30 mouse cellular contexts compared by ENCODE assay signal in genomic region chr5:35334416-35335059, GRCm38 (mm10). TPM values are rescaled to one million over a fixed set of nuclear protein-coding genes. Genes with fewer than 3 reads are reported as not detected.
DNase-seq lines count a peak whose midpoint lies in the region; ATAC-seq and TF ChIP-seq lines count a peak whose summit lies in the region.
"Had no signal": no experiment of that assay in that cellular context is flagged by ENCODE, and none has a peak within 500 bp of the region (broad histone marks: within the 10 kb centered on the region; RNA-seq: fewer than 3 reads in every experiment).

No protein-coding gene starts in this region.

- H3K27ac ChIP-seq in embryonic facial prominence, embryonic 15.5 days (replicated peaks), result no peak overlapping the region
- H3K27ac ChIP-seq in embryonic facial prominence, embryonic 10.5 days (replicated peaks), result no peak overlapping the region
- H3K27ac ChIP-seq in heart, embryonic 15.5 days, result no peak overlapping the region
- no peak overlapping the region for H3K27ac ChIP-seq in kidney, postnatal 0 days
- H3K27ac ChIP-seq in forebrain, embryonic 14.5 days (ENCODE audit: low read depth, low read length), result no peak overlapping the region
- H3K27ac ChIP-seq: gastrocnemius, adult 2 months; kidney, embryonic 15.5 days; limb, embryonic 13.5 days; liver, embryonic 14.5 days; lung, embryonic 15.5 days had no signal

- TF ChIP-seq CTCF in kidney, postnatal 0 days (IDR thresholded peaks at IDR 0.05; ENCODE audit: low read depth), result no peak

- H3K9me3 ChIP-seq in embryonic facial prominence, embryonic 15.5 days (replicated peaks), result no peaks in the 10 kb centered on the region
- no peaks in the 10 kb centered on the region for H3K9me3 ChIP-seq in embryonic facial prominence, embryonic 10.5 days
- H3K9me3 ChIP-seq in heart, embryonic 15.5 days (replicated peaks), result no peaks in the 10 kb centered on the region
- no peaks in the 10 kb centered on the region for H3K9me3 ChIP-seq in kidney, postnatal 0 days (replicated peaks; ENCODE audit: low read length)
- H3K9me3 ChIP-seq in forebrain, embryonic 14.5 days (replicated peaks; ENCODE audit: control insufficient read depth, low read length), result no peaks in the 10 kb centered on the region
- H3K9me3 ChIP-seq: kidney, embryonic 15.5 days; limb, embryonic 13.5 days; lung, embryonic 15.5 days had no signal

- no peak overlapping the region for H3K9ac ChIP-seq in embryonic facial prominence, embryonic 15.5 days
- no peak overlapping the region for H3K9ac ChIP-seq in heart, embryonic 15.5 days
- no peak overlapping the region for H3K9ac ChIP-seq in kidney, postnatal 0 days (ENCODE audit: low read depth, low read length)
- H3K9ac ChIP-seq in forebrain, embryonic 14.5 days (ENCODE audit: low read length), result no peak overlapping the region
- H3K9ac ChIP-seq: kidney, embryonic 15.5 days; limb, embryonic 13.5 days; liver, embryonic 14.5 days; lung, embryonic 15.5 days had no signal

- intact Hi-C loops in heart, postnatal 25 days (cut with DNase I), result no loop called here

- H3K27me3 ChIP-seq in embryonic facial prominence, embryonic 15.5 days, result no peaks in the 10 kb centered on the region; the same call in 1 of the 2 replicates
- 0 out of 2 replicates have a peak, but pooled peaks cover 12% of the 10 kb centered on the region for H3K27me3 ChIP-seq in embryonic facial prominence, embryonic 10.5 days (replicated peaks; ENCODE audit: low read depth, poor library complexity, severe bottlenecking)
- H3K27me3 ChIP-seq in heart, embryonic 15.5 days, result peaks cover 26% of the 10 kb centered on the region
- no peaks in the 10 kb centered on the region for H3K27me3 ChIP-seq in kidney, postnatal 0 days (ENCODE audit: insufficient read depth, low read length)
- no peaks in the 10 kb centered on the region; the same call in 1 of the 2 replicates for H3K27me3 ChIP-seq in forebrain, embryonic 14.5 days (replicated peaks; ENCODE audit: control insufficient read depth, insufficient read depth, low read length)
- H3K27me3 ChIP-seq: kidney, embryonic 15.5 days; lung, embryonic 15.5 days had no signal

- DNase-seq in embryonic facial prominence, embryonic 10.5 days (ENCODE audit: low spot score), result no peak
- no peak for DNase-seq in heart, postnatal 25 days (ENCODE audit: low spot score)
- no peak for DNase-seq in kidney, postnatal 0 days (ENCODE audit: low spot score)
- DNase-seq in kidney, adult 8-10 months, result no peak
- DNase-seq in forebrain, embryonic 14.5 days (ENCODE audit: low spot score), result peak; percentile 54
- DNase-seq in adrenal gland, adult (ENCODE audit: inconsistent age in 2 of 2, low spot score in 1 of 2), result no peak
- DNase-seq: adrenal gland, postnatal 10 days; cerebellum, adult 11 months; gastrocnemius, adult 2 months; heart, postnatal 14 days; lung, postnatal 4 days; midbrain, embryonic 14.5 days; right cerebral cortex, postnatal 25 days; thymus, adult 18-20 months had no signal

- no peaks in the 10 kb centered on the region for H3K36me3 ChIP-seq in embryonic facial prominence, embryonic 15.5 days
- no peaks in the 10 kb centered on the region for H3K36me3 ChIP-seq in embryonic facial prominence, embryonic 10.5 days (replicated peaks)
- H3K36me3 ChIP-seq in heart, embryonic 15.5 days, result no peaks in the 10 kb centered on the region
- H3K36me3 ChIP-seq in kidney, postnatal 0 days (ENCODE audit: insufficient read depth, low read length), result no peaks in the 10 kb centered on the region
- no peaks in the 10 kb centered on the region for H3K36me3 ChIP-seq in forebrain, embryonic 14.5 days (ENCODE audit: control insufficient read depth, insufficient read depth, low read length)
- H3K36me3 ChIP-seq: kidney, embryonic 15.5 days; limb, embryonic 13.5 days; lung, embryonic 15.5 days had no signal

- 73% methylated on average over 9 of the region's 9 CpGs for WGBS in embryonic facial prominence, embryonic 15.5 days
- WGBS in embryonic facial prominence, embryonic 10.5 days, result 84% methylated on average over 9 of the region's 9 CpGs
- 82% methylated on average over 9 of the region's 9 CpGs for WGBS in heart, embryonic 15.5 days
- 80% methylated on average over 9 of the region's 9 CpGs for WGBS in kidney, postnatal 0 days
- WGBS in forebrain, embryonic 14.5 days, result 73% methylated on average over 9 of the region's 9 CpGs

- no peak overlapping the region for H3K4me2 ChIP-seq in embryonic facial prominence, embryonic 15.5 days (replicated peaks)
- H3K4me2 ChIP-seq in heart, embryonic 15.5 days, result no peak overlapping the region
- no peak overlapping the region for H3K4me2 ChIP-seq in kidney, postnatal 0 days (ENCODE audit: low read length)
- H3K4me2 ChIP-seq in forebrain, embryonic 14.5 days (ENCODE audit: low read length), result no peak overlapping the region
- H3K4me2 ChIP-seq: kidney, embryonic 15.5 days; limb, embryonic 13.5 days; lung, embryonic 15.5 days had no signal

- peak; percentile 17; the same call in 1 of the 2 replicates for ATAC-seq in embryonic facial prominence, embryonic 15.5 days (ENCODE audit: insufficient number of reproducible peaks, low FRiP score, low TSS enrichment, low read depth)
- 0 out of 2 replicates have a peak, but pooled peaks have one; percentile 25 for ATAC-seq in heart, embryonic 15.5 days (replicated peaks; ENCODE audit: insufficient number of reproducible peaks, insufficient read depth, low FRiP score, low read depth)
- peak; percentile 54; the same call in 1 of the 2 replicates for ATAC-seq in kidney, postnatal 0 days (replicated peaks; ENCODE audit: low FRiP score, low read depth)
- ATAC-seq in forebrain, embryonic 14.5 days, result peak; percentile 77
- ATAC-seq: CD4-positive, CD25-positive, alpha-beta regulatory T cell, adult 4 months; Patski had no signal

- H3K4me3 ChIP-seq in embryonic facial prominence, embryonic 15.5 days (replicated peaks), result no peak overlapping the region
- no peak overlapping the region for H3K4me3 ChIP-seq in embryonic facial prominence, embryonic 10.5 days
- no peak overlapping the region for H3K4me3 ChIP-seq in heart, embryonic 15.5 days
- no peak overlapping the region for H3K4me3 ChIP-seq in kidney, postnatal 0 days (replicated peaks; ENCODE audit: low read depth, low read length)
- H3K4me3 ChIP-seq in forebrain, embryonic 14.5 days (ENCODE audit: low read depth, low read length), result no peak overlapping the region
- H3K4me3 ChIP-seq: gastrocnemius, adult 2 months; kidney, embryonic 15.5 days; limb, embryonic 13.5 days; lung, embryonic 15.5 days had no signal

- no peaks in the 10 kb centered on the region for H3K4me1 ChIP-seq in embryonic facial prominence, embryonic 15.5 days
- peaks cover 3% of the 10 kb centered on the region; the same call in 1 of the 2 replicates for H3K4me1 ChIP-seq in embryonic facial prominence, embryonic 10.5 days
- H3K4me1 ChIP-seq in heart, embryonic 15.5 days (replicated peaks), result no peaks in the 10 kb centered on the region
- no peaks in the 10 kb centered on the region for H3K4me1 ChIP-seq in kidney, postnatal 0 days (replicated peaks; ENCODE audit: insufficient read depth, low read length)
- H3K4me1 ChIP-seq in forebrain, embryonic 14.5 days (ENCODE audit: control insufficient read depth, insufficient read depth, low read length), result no peaks in the 10 kb centered on the region
- H3K4me1 ChIP-seq: kidney, embryonic 15.5 days; limb, embryonic 13.5 days; lung, embryonic 15.5 days had no signal

RNA-seq across cellular contexts. Expression of gene Hmx1, which starts 54.4 kb away (rescaled TPM):
- polyA plus RNA-seq in embryonic facial prominence, embryonic 15.5 days (2015; fragmentation: Nextera tagmentation; extraction: Ambion mirVana), result 1.2 and 1.7 TPM in 2 replicates
- 3.4 and 5.5 TPM in 2 replicates for polyA plus RNA-seq in embryonic facial prominence, embryonic 10.5 days (2016; fragmentation: Nextera tagmentation; extraction: Ambion mirVana)
- 0.90 TPM in 1 of 2 replicates, not detected in the other for polyA plus RNA-seq in heart, embryonic 15.5 days (2015; fragmentation: Nextera tagmentation; extraction: Ambion mirVana)
- total RNA-seq in heart, postnatal 25 days (2021), result not detected
- not detected in 2 replicates for polyA plus RNA-seq in kidney, postnatal 0 days (2015; fragmentation: Nextera tagmentation; extraction: Ambion mirVana)
- not detected in 2 replicates for polyA plus RNA-seq in forebrain, embryonic 14.5 days (2014; fragmentation: Nextera tagmentation; extraction: Ambion mirVana)
- total RNA-seq: gastrocnemius, adult 2 months; heart, postnatal 14 days; layer of hippocampus, adult 18-20 months; layer of hippocampus, postnatal 25 days; left cerebral cortex, postnatal 10 days; neutrophil, adult 5-6 weeks had no signal
- polyA plus RNA-seq: CD4-positive, CD25-positive, alpha-beta regulatory T cell, adult 4 months; gonadal fat pad, adult 2 months; intestine, embryonic 14.5 days; liver, embryonic 14.5 days; midbrain, embryonic 14.5 days; Patski; spleen, adult 2 months; stomach, embryonic 14.5 days had no signal

RNA-seq across cellular contexts. Expression of gene Adra2c, which starts 56.4 kb away (rescaled TPM):
- 0.28 and 0.37 TPM in 2 replicates for polyA plus RNA-seq in embryonic facial prominence, embryonic 15.5 days (2015; fragmentation: Nextera tagmentation; extraction: Ambion mirVana)
- 0.04 TPM in 1 of 2 replicates, not detected in the other for polyA plus RNA-seq in embryonic facial prominence, embryonic 10.5 days (2016; fragmentation: Nextera tagmentation; extraction: Ambion mirVana)
- polyA plus RNA-seq in heart, embryonic 15.5 days (2015; fragmentation: Nextera tagmentation; extraction: Ambion mirVana), result 0.06 TPM in 1 of 2 replicates, not detected in the other
- total RNA-seq in heart, postnatal 25 days (2021), result under 1 TPM; 0.34 to 0.47 TPM
- polyA plus RNA-seq in kidney, postnatal 0 days (2015; fragmentation: Nextera tagmentation; extraction: Ambion mirVana), result 0.21 and 0.24 TPM in 2 replicates
- 0.89 and 0.94 TPM in 2 replicates for polyA plus RNA-seq in forebrain, embryonic 14.5 days (2014; fragmentation: Nextera tagmentation; extraction: Ambion mirVana)
- total RNA-seq: neutrophil, adult 5-6 weeks had no signal
- polyA plus RNA-seq: CD4-positive, CD25-positive, alpha-beta regulatory T cell, adult 4 months; limb, embryonic 13.5 days; liver, embryonic 14.5 days; lung, embryonic 15.5 days; stomach, embryonic 14.5 days had no signal

Comparison
In these comparisons a context has a peak if more than half of its experiments do, and no peak if none do; other contexts are left out.
1. ATAC-seq: peak in every context shown above with its lines; median percentile 77 in forebrain, embryonic 14.5 days; 54 in kidney, postnatal 0 days; 25 in heart, embryonic 15.5 days; 17 in embryonic facial prominence, embryonic 15.5 days.